Mouse (Mus musculus): ENCODE data around the gene Cst11. TPM values are rescaled to one million over a fixed set of nuclear protein-coding genes. Genes with fewer than 3 reads are reported as not detected.

The Cst11 gene
- polyA plus RNA-seq, 1 experiment from 2014 or later = not detected

DNA sequence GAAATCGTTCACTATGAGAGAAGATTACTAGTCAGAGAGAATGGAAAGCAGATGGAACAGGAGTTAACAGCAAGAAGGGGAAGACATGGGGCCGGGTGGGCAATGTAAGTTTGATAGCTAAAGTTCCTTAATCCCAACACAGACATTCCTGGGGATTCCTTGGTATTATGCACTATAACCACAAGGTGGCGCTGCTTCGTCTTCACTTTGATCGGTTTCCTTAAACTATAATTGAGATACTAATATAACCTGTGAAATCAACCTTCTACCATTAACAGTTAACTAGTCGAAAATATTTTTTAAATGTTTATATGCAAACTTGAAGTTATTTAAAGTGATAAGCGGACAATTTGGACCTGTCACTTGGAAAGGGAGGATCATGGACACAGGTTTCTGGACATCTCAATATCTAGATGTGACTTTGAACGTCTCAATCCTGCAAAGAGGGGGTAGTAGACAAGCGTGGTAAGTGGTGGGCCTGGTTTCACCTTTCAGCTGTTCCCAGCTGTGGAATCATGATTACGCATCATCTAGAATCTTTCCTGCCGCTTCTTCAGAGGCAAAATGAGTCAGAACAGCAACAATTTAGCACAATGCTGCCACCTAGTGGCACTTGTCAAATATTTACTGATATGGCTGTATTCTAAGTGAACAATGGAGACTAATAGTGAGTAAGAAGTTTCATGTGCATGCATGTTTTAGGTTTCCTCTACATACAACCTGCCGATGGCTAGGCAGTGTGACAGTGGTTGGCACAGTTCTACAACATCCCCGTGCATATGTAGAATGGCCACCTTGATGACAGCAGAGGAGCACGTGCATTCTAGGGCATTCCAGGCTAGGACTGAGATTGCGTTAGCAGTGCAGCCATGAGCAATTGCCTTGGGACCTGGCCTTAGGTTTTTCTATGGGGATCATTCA lies 19.1 kb downstream of the Cst11 start:
- H3K4me2 ChIP-seq (ENCODE audit: low read length) = peak overlapping the region; percentile 77
- no peaks in the 10 kb centered on the region for H3K36me3 ChIP-seq (ENCODE audit: control insufficient read depth, insufficient read depth, low read length)
- WGBS = 16% methylated on average over 15 of the region's 15 CpGs
- H3K9ac ChIP-seq (ENCODE audit: low read depth, low read length) = peak overlapping the region; percentile 60; the same call in 1 of the 2 replicates
- H3K4me1 ChIP-seq (ENCODE audit: control insufficient read depth, insufficient read depth, low read length) = no peaks in the 10 kb centered on the region
- H3K27ac ChIP-seq (ENCODE audit: low read length) = no peak overlapping the region
- H3K4me3 ChIP-seq (ENCODE audit: low read depth, low read length) = peak overlapping the region; percentile 41
- ATAC-seq = peak; percentile 92
- H3K9me3 ChIP-seq (replicated peaks; ENCODE audit: control insufficient read depth, low read length, poor library complexity, severe bottlenecking) = no peaks in the 10 kb centered on the region
- no peaks in the 10 kb centered on the region for H3K27me3 ChIP-seq (ENCODE audit: control insufficient read depth, insufficient read depth, low read depth, low read length)

DNA sequence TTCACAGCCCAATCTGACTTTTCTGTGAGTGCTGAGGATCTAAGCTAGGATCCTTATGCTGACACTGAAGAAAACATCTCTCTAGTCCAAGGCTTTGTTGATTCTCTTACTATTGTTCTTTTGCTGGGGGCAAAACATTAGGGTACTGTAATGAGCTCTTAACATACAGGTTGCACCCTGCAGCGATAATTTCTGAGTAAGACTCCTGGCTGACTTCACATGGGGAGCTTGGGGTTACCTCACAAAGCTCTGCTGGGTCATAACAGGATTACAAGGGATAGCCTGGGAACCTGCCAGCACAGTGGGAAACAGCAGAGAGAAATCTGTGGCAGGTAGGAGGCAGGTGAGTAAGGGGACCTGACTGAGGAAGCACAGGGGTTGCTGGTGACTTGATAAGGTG lies 21.2 kb downstream of the Cst11 start, which contains the start of gene Cstl1:
Gene Cstl1, plus strand, starts transcription at position 301 of the 400 bp plus-strand sequence.
- H3K27me3 ChIP-seq (ENCODE audit: control insufficient read depth, insufficient read depth, low read depth, low read length) = no peaks in the 10 kb centered on the region
- no peaks in the 10 kb centered on the region for H3K9me3 ChIP-seq (replicated peaks; ENCODE audit: control insufficient read depth, low read length, poor library complexity, severe bottlenecking)
- no peak within 1 kb of the TSS for H3K4me3 ChIP-seq (ENCODE audit: low read depth, low read length)

DNA sequence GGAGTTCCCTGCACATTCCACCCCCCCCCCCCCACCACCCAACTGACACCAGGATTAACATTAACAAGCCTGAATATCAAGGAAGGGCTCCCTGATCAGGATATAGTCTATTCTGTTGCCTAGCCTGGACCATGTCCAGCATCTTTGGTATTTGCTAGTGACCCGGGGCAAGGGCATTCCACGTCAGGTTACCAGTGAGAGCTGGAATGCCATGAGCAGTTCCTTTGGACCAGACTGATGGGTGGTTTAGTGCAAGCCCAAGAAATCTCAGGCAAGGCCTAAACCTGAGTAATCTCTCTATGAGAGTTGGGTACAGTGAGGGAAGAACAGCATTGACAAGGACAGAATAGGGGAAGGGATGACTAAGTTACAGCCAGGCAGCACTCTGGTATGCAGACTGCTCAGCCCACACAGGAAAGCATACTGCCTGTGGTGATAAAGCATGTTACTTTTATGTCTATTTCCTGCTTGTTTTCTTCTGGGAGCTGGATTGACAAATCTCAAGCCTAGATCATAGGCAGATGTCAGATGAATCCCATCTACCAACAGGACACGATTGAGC lies 27.4 kb downstream of the Cst11 start:
- WGBS = 84% methylated on average over 3 of the region's 3 CpGs
- ATAC-seq = no peak

More for the DNA sequence above, 21.2 kb downstream of the Cst11 start, which contains the start of gene Cstl1:
- WGBS = 83% methylated on average over 1 of the region's 1 CpGs
- no peak within 1 kb of the TSS for H3K27ac ChIP-seq (ENCODE audit: low read length)
- H3K9ac ChIP-seq (ENCODE audit: low read depth, low read length) = no peak within 1 kb of the TSS
- no peaks in the 10 kb centered on the region for H3K36me3 ChIP-seq (ENCODE audit: control insufficient read depth, insufficient read depth, low read length)
- no peak for ATAC-seq
- H3K4me2 ChIP-seq (ENCODE audit: low read length) = no peak within 1 kb of the TSS
- H3K4me1 ChIP-seq (ENCODE audit: control insufficient read depth, insufficient read depth, low read length) = no peaks in the 10 kb centered on the region

DNA sequence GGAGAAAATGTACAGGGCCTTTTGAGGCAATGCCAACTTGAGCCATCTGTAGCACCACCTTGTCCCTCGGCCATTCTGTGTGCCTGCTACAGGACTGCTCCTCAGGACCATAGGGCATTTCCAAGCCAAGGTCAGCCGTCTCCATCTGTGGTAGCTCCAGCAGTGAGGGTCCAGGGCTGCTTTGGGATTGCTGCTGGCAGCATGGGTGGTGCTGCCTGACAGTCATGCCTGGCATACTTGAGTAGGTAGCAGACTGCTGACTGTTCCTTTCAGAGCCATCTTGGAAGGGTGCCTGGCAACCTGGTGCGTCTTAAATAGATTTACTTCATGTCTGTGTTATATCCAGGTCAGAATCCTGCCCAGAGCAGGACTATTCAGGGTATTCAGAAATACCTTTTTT lies 28.3 kb downstream of the Cst11 start:
- no peak overlapping the region for H3K4me3 ChIP-seq (ENCODE audit: low read depth, low read length)
- no peaks in the 10 kb centered on the region for H3K4me1 ChIP-seq (ENCODE audit: control insufficient read depth, insufficient read depth, low read length)
- H3K9me3 ChIP-seq (replicated peaks; ENCODE audit: control insufficient read depth, low read length, poor library complexity, severe bottlenecking) = no peaks in the 10 kb centered on the region
- no peaks in the 10 kb centered on the region for H3K27me3 ChIP-seq (ENCODE audit: control insufficient read depth, insufficient read depth, low read depth, low read length)
- no peak for ATAC-seq
- WGBS = 82% methylated on average over 3 of the region's 3 CpGs
- no peaks in the 10 kb centered on the region for H3K36me3 ChIP-seq (ENCODE audit: control insufficient read depth, insufficient read depth, low read length)
- no peak overlapping the region for H3K9ac ChIP-seq (ENCODE audit: low read depth, low read length)
- H3K27ac ChIP-seq (ENCODE audit: low read length) = no peak overlapping the region
- H3K4me2 ChIP-seq (ENCODE audit: low read length) = no peak overlapping the region

More for the DNA sequence above, 27.4 kb downstream of the Cst11 start:
- Histone ChIP-seq H3K9ac (ENCODE audit: low read depth, low read length) (no peak overlapping the region), H3K27me3 (ENCODE audit: control insufficient read depth, insufficient read depth, low read depth, low read length) (no peaks in the 10 kb centered on the region), H3K4me3 (ENCODE audit: low read depth, low read length) (no peak overlapping the region), H3K9me3 (replicated peaks; ENCODE audit: control insufficient read depth, low read length, poor library complexity, severe bottlenecking) (no peaks in the 10 kb centered on the region), H3K27ac (ENCODE audit: low read length) (no peak overlapping the region), H3K4me1 (ENCODE audit: control insufficient read depth, insufficient read depth, low read length) (no peaks in the 10 kb centered on the region), H3K4me2 (ENCODE audit: low read length) (no peak overlapping the region), H3K36me3 (ENCODE audit: control insufficient read depth, insufficient read depth, low read length) (no peaks in the 10 kb centered on the region)

DNA sequence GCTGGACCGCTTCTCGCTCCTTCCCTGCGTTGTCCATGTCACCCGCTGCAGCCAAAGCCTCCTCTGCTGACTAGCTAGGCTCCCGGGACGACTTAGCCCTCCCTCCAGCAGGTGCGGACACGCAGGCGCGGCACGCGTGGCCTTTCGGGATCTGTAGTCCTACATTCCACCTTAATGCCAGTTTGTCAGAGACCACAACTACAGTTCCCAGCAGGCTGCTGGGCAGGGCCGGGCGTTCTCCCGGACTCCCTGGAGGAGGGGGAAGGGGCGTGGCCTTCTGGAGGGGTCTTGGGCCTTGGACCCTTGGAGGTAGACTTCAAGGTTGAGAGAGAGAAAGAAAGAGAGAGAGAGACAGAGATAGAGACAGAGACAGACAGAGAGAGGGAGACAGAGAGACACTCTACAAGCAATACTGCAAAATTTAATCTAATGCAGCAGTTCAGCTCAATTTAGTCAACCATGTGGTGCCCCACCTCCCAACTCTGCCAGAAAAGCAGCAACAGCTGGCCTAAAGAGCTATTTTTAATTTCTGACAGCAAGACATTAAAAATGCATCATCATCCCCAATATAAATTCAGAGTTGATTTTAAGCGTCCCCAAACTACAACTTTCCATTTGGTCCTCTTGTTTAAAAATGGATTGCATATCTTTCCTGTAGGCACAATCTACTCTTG lies 38.8 kb downstream of the Cst11 start, which contains the start of gene Napb:
Gene Napb, minus strand, starts transcription at position 141 of the 674 bp plus-strand sequence.
- Histone ChIP-seq H3K27me3 (ENCODE audit: control insufficient read depth, insufficient read depth, low read depth, low read length) (no peaks in the 10 kb centered on the region), H3K4me3 (ENCODE audit: low read depth, low read length) (peak within 1 kb of the TSS; percentile 85), H3K36me3 (ENCODE audit: control insufficient read depth, insufficient read depth, low read length) (no peaks in the 10 kb centered on the region), H3K9ac (ENCODE audit: low read depth, low read length) (peak within 1 kb of the TSS; percentile 96), H3K4me1 (ENCODE audit: control insufficient read depth, insufficient read depth, low read length) (peaks cover 16% of the 10 kb centered on the region), H3K27ac (ENCODE audit: low read length) (peak within 1 kb of the TSS; percentile 73), H3K9me3 (replicated peaks; ENCODE audit: control insufficient read depth, low read length, poor library complexity, severe bottlenecking) (no peaks in the 10 kb centered on the region), H3K4me2 (ENCODE audit: low read length) (peak within 1 kb of the TSS; percentile 81)
- ATAC-seq = peak; percentile 100
- 4% methylated on average over 18 of the region's 18 CpGs for WGBS

GRCm38 (mm10) chr2:148731614-148732326 lies 39.5 kb downstream of the Cst11 start:
- WGBS = under 1% methylated on average over 35 of the region's 35 CpGs
- peak overlapping the region; percentile 81 for H3K4me2 ChIP-seq (ENCODE audit: low read length)
- H3K9ac ChIP-seq (ENCODE audit: low read depth, low read length) = peak overlapping the region; percentile 96
- H3K27ac ChIP-seq (ENCODE audit: low read length) = peak overlapping the region; percentile 73
- H3K27me3 ChIP-seq (ENCODE audit: control insufficient read depth, insufficient read depth, low read depth, low read length) = no peaks in the 10 kb centered on the region
- no peaks in the 10 kb centered on the region for H3K36me3 ChIP-seq (ENCODE audit: control insufficient read depth, insufficient read depth, low read length)
- H3K4me1 ChIP-seq (ENCODE audit: control insufficient read depth, insufficient read depth, low read length) = peaks cover 16% of the 10 kb centered on the region
- no peaks in the 10 kb centered on the region for H3K9me3 ChIP-seq (replicated peaks; ENCODE audit: control insufficient read depth, low read length, poor library complexity, severe bottlenecking)
- ATAC-seq = peak; percentile 88
- peak overlapping the region; percentile 85 for H3K4me3 ChIP-seq (ENCODE audit: low read depth, low read length)

DNA sequence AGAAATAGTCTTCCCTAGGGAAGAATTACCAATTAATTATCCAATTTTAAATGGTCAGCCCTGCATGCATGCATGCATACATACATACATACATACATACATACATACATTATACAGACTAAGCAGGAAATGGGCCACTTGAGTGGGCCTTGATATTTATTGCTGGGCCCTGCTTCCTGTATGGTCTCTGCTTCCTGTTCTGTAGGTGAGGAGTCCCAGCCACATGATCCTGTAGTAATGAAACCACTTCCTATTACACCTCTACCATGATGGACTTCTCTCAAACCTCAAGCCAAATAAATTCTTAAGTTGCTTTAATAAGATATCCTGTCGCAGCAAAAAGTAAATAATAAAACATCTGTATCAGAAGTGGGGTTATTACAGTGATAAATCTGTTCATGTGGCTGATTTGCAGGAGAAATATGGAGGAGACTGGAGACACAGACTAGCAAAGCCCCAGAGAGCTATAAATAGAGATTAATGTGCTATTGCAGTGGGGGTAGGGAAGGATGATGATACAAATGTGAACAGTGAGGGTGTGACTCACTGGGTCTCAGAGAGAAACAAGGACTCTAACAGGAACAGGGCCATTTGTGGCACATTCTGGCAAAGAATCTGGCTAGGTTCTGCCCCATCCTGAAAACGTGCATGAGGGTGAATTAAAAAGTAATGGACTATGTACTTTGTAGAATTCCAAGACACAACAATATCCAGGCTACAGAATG lies 51.9 kb downstream of the Cst11 start:
- Histone ChIP-seq H3K4me1 (ENCODE audit: control insufficient read depth, insufficient read depth, low read length) (no peaks in the 10 kb centered on the region), H3K9me3 (replicated peaks; ENCODE audit: control insufficient read depth, low read length, poor library complexity, severe bottlenecking) (no peaks in the 10 kb centered on the region), H3K27ac (ENCODE audit: low read length) (no peak overlapping the region), H3K4me3 (ENCODE audit: low read depth, low read length) (no peak overlapping the region), H3K9ac (ENCODE audit: low read depth, low read length) (no peak overlapping the region), H3K27me3 (ENCODE audit: control insufficient read depth, insufficient read depth, low read depth, low read length) (no peaks in the 10 kb centered on the region), H3K4me2 (ENCODE audit: low read length) (no peak overlapping the region), H3K36me3 (ENCODE audit: control insufficient read depth, insufficient read depth, low read length) (no peaks in the 10 kb centered on the region)
- no peak for ATAC-seq
- 87% methylated on average over 2 of the region's 2 CpGs for WGBS
